Mouse (Mus musculus) splenic B cell, adult 2 months (primary cell): ENCODE measurements around the gene Ick.
A peak's percentile ranks its signal among the peaks of the same experiment; 100 is the strongest.
"Not testable (repeated sequence)": the region's sequence is repeated elsewhere in the genome, so short reads cannot be mapped to it uniquely, and the experiment has no call there.

Experiments used
- DNase-seq: peaks from one replicate; pipeline ENCODE4 v3.0.0-alpha.2; 2011; ENCODE audit warnings: low read depth, low spot score
- H3K27me3 ChIP-seq: 2 replicates; pipeline ENCODE4 v1.6.1; 2012; ENCODE audit warnings: mild to moderate bottlenecking, low read length, moderate library complexity, mixed read lengths; ENCODE audit not compliant: control insufficient read depth, poor library complexity, insufficient read depth, severe bottlenecking
- H3K36me3 ChIP-seq: 2 replicates; pipeline ENCODE4 v1.6.1; 2012; ENCODE audit warnings: mild to moderate bottlenecking, low read length, moderate library complexity, mixed read lengths; ENCODE audit not compliant: control insufficient read depth, poor library complexity, insufficient read depth, severe bottlenecking

The Ick gene

DNA sequence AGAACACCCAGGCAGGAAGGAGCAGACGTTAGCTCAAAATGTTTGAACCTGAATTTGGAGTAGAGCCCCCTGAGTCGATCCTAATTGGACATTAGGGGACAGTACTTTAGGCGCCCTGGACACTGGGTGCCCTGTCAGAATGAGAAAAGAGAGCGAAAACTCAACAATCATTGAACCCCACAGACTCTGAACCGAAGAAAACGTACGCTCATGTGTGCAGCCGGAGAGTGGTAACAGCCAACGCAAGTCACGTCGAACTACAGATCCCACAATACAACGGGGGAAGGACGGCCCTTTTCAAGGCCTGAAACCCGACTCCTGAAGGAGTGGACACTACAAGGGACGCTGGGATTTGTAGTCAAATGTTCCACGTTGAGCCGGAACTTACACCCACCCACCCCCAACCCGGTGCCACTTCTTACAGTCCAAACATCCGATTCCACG is at the start of gene Ick, which contains the start of gene Fbxo9:
TSS of gene Ick (plus strand) at position 397 of the 444 bp plus-strand sequence.
TSS of gene Fbxo9 (minus strand) at position 270 of the 444 bp plus-strand sequence.
- H3K36me3 ChIP-seq: 0 out of 2 replicates have a peak, but pooled peaks cover 2% of the 10 kb centered on the region
- DNase-seq: peak; percentile 96
- no peaks in the 10 kb centered on the region for H3K27me3 ChIP-seq

DNA sequence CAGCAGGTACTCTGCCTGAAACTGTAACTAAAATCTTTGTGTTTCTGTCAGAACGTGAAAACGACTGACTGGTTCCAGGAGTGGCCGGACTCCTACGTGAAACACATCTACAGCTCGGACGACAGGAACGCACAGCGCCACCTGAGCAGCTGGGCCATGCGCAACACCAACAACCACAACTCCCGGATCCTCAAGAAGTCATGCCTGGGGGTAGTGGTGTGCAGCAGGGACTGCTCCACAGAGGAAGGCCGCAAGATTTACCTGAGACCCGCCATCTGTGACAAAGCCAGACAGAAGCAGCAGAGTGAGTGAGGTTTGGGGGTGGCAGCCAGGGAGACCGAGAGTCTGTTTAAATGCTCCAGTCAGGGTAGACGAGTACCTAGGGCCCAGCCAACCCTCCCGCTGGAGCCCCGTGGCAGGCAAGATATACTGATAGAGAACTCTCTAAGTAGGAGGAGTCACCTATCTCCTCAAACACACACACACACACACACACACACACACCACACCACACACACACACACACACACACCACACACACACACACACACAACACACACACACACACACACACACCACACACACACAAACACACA is 49.4 kb upstream of the Ick start:
- H3K36me3 ChIP-seq: no peaks in the 10 kb centered on the region
- no peak for DNase-seq

DNA sequence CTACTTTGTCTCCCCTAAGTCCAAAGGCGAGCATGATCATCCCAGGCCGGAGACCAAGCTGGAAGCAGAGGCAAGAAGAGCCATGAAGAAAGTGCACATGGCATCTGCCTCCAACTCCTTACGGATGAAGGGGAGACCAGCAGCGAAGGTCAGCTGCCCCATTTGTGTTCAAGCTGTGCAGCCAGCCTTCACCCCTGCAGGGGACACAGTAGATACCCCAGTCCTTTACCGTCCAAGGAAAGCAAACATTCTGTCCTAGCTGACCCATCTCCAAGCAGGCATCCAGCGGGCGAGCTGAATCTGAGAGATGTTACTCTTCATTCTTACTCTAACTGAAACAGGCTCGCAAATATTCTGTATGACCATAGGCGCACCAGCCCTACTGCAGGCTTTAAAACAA is 46.6 kb upstream of the Ick start:
- no peak for DNase-seq
- Histone ChIP-seq H3K36me3 (no peaks in the 10 kb centered on the region), H3K27me3 (no peaks in the 10 kb centered on the region)

More for the DNA sequence above, 49.4 kb upstream of the Ick start:
- H3K27me3 ChIP-seq: no peaks in the 10 kb centered on the region

DNA sequence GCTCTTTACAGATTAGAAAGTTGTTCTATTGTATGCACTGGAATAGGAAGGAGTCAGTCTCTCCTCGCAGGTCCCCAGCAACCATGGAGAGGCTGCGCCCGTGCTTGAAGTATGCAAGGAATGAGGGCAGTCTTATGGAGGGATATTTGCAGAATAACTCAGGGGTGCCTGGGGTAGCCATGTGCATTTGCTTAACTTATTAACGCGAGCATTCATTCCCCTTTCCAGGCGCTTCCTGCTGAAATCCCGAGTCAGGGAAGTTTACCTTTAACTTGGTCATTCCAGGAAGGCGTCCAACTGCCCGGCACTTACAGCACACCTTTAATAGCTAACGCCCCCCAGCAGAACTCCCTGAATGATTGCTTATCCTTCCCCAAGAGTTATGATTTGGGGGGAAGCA is 44.9 kb upstream of the Ick start:
- no peaks in the 10 kb centered on the region for H3K27me3 ChIP-seq
- no peaks in the 10 kb centered on the region for H3K36me3 ChIP-seq
- no peak for DNase-seq

DNA sequence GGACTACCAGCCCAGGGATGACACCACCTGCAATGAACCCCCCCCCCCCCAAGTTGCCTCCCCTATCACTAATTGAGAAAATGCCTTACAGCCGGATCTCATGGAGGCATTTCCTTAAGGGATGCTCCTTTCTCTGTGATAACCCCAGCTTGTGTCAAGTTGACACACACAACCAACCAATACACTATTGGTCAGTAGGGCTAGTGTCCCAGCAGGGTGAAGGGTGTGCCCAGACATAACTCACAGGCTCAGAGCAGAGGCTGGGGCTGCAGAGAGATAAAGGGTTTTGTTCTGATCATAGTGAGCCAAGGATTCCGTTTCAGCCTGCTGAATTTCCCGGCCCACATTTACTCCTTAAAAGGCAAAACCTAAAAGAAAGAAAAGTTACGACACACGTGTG is 38.5 kb upstream of the Ick start:
- DNase-seq: no peak

DNA sequence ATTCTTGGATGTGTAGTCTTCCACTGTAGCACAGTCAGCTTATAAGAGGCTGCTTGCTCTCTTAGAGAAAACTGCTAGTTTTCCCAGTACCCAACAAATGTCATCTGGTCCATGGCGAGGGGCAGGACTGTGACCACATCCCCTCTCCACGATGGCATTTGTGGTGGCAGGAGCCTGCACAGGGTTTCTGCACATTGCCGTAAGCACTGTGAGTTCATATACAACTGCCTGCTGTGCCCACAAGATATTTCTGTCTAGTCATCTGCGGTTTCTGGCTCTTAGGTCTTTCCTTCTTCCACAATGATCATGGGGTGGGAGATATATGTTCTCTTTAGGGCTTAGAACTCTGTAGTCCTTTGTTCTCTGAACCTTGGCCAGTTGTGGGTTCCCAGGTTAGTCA is 37.4 kb upstream of the Ick start:
- Histone ChIP-seq H3K27me3 (no peaks in the 10 kb centered on the region; the same call in 1 of the 2 replicates), H3K36me3 (no peaks in the 10 kb centered on the region)
- no peak for DNase-seq

More for the DNA sequence above, 38.5 kb upstream of the Ick start:
- H3K36me3 ChIP-seq: no peaks in the 10 kb centered on the region
- H3K27me3 ChIP-seq: no peaks in the 10 kb centered on the region; the same call in 1 of the 2 replicates

DNA sequence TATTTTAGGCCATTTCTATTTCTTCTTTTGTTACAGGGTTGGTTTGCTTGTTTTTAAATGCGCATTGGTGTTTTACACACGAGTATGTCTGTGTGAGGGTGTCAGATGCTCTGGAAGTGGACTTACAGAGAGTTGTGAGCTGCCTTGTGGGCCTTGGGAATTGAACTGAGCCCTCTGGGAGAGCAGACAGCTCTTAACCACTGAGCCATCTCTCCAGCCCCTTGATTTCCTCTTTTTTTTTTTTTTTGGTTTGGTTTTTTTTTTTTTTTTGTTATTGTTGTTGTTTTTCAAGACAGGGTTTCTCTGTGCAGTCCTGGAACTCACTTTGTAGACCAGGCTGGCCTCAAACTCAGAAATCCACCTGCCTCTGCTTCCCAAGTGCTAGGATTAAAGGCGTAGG is 35.7 kb upstream of the Ick start:
- not testable (repeated sequence) for H3K36me3 ChIP-seq, DNase-seq, H3K27me3 ChIP-seq

DNA sequence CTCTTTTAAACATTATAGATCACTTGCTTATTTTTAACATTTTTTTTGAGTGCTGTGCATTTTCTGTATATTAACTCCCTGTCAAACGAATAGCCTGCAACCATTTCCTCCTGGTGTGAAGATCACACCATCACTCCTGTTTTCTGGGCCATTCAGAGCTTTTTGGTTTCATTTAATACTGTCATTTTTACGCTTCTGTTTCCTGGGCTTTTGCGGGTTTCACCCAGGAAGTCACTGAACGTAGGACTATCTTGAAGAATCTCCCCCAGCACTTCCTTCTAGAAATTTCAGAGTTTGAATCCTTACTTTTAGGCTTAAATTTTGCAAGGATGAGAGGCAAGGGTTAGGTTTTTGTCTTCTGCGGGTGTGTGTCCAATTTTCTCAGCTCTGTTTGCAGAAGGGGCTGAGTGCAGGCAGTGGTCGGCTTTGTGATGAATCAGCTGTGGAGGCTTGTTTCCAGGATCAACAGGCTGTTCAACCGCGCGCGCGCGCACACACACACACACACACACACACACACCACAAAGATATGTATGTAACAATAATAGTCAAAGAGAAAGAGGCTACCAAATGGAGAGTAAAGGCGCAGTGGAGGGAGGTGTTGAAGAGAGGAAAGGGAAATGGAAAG is 35.2 kb upstream of the Ick start:
- Histone ChIP-seq H3K36me3 (no peaks in the 10 kb centered on the region), H3K27me3 (no peaks in the 10 kb centered on the region; the same call in 1 of the 2 replicates)
- DNase-seq: no peak

DNA sequence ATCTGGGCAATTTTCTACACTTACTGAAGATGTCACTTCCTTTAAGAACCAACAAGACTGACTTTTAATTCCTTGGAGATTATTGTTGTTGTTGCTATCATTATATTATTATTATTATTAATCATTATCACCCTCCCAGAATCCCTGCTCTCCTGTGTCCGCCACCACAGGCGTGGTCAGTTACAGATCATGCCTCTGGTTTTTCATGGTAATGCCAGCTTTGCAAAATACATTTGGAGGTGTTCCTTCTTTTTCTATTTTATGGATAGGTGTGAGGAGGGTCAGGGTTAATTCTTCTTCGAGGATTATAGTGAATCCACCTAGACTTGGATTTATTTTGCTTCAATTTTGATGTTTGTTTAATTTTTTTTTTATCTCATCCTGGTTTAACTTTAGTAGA is 33.7 kb upstream of the Ick start:
- no peak for DNase-seq
- no peaks in the 10 kb centered on the region for H3K36me3 ChIP-seq
- H3K27me3 ChIP-seq: no peaks in the 10 kb centered on the region; the same call in 1 of the 2 replicates

DNA sequence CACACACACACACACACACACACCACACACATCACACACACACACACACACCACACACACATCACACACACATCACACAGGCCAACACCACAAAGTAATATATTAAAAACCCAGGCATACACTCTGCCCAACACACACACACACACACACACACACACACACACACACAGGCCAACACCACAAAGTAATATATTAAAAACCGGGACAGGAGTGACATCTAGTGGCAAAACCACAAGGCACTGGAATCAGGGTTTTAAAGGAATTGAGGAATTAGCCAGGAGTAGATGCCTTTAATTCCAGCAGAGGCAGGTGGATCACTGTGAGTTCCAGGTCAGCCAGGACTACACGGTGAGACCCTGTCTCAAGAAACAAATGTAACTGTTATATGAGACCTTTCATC is 30.8 kb upstream of the Ick start:
- H3K27me3 ChIP-seq: no peaks in the 10 kb centered on the region
- no peak for DNase-seq

DNA sequence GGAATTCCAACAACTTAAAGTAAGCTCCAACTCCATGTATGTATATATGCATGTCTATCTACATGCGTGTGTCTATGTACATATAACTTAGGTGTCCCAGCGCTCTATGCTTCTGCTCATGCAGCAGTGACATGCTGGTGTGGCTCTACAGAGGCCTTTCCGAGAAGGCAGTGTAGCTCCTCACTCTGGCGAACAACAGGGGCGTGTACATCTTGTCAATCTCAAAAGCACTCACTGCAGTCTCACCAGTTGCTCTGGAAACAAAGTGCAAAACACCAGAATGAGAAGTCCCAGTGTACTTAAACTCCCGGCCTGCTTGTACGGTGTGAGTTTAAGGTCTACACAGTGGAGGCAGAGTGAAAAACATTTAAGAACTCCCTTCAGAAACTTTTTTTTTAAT is 27.2 kb upstream of the Ick start:
- Histone ChIP-seq H3K27me3 (no peaks in the 10 kb centered on the region), H3K36me3 (peaks cover 7% of the 10 kb centered on the region)
- no peak for DNase-seq

More for the DNA sequence above, 30.8 kb upstream of the Ick start:
- 0 out of 2 replicates have a peak, but pooled peaks cover 5% of the 10 kb centered on the region for H3K36me3 ChIP-seq

DNA sequence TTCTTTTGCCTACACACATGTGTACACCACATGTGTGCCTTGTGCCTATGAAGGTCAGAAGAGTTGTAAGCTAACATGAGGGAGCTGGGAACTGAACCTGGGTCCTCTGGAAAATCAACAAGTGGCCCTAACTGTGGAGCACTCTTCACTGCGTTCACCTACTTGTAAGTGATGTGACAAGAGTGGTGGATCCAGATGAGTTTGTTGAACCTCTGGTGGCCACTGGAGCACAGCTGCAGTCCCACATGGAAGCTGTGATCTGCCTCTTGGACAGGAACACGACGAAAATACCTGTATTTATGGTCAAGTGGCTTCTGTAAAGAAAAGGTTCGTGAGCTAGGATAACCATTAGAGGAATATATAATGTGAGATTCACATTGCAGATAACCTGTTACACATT is 24.7 kb upstream of the Ick start:
- Histone ChIP-seq H3K36me3 (peaks cover 7% of the 10 kb centered on the region), H3K27me3 (no peaks in the 10 kb centered on the region)
- DNase-seq: no peak

DNA sequence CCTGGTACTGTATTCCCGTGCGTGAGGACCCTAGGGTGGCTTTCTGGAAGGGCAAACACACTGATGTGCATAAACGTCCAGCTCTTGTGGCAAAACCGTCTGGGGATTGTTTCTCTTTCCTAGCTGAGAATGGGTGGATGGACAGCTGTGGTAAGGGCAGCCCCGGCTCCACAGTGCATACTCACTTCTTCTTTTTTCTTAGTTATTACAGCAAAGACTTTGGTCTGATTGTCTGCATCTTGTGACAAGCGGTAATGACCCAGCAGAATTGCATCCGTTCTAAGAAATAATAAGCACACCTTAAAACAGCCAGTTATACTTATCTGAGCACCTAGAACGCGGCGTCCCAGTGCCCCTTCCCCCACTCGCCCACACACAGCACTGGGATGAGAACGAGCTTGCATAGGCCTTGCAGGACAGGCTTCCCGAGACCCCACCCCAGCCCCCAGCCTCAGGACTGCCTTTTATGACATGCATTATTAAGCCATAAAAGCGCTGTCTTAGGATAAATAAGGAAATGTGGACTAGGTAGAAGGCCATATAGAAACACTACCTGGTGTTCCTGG is 23.2 kb upstream of the Ick start:
- no peaks in the 10 kb centered on the region for H3K27me3 ChIP-seq
- DNase-seq: no peak
- H3K36me3 ChIP-seq: peaks cover 7% of the 10 kb centered on the region

DNA sequence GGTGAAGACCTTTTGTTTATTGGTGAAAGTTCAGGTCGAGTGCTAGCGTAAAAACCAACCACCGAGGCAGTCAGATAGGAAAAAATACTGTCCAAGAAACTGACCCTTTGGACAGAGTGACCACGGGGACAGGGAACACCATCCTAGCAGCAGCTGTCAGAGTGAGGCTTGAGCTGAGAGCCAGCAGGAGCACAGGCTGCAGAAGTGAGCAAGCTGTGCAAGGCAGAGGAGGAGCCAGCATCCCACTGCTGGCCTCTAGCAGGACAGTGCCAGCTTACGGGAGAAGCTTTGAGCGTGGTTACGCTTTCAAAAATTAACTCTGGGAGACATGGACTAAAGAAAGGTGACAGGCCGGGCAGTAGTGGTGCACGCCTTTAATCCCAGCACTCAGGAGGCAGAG is 21.2 kb upstream of the Ick start:
- DNase-seq: no peak
- Histone ChIP-seq H3K27me3 (no peaks in the 10 kb centered on the region), H3K36me3 (peaks cover 2% of the 10 kb centered on the region)

DNA sequence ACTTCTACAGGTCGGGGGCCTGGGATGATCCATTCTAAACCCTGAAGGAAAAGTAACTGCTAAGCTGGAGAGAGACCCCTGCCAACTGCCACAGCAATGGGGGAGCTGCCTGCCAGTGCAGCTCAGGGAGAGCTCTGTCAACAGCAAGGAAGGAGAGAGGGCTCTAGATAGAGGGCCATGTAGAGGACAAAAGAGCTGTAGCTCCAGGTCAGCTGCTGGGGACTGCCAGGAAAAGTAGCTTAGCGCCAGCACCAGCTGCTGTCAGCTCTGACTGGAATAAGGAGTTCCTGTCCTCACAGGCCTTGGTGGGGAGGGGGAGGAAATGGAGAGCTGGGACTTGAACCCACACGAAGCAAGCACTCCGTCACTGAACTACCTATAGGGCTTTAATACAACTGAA is 20.5 kb upstream of the Ick start:
- H3K27me3 ChIP-seq: no peaks in the 10 kb centered on the region
- no peak for DNase-seq
- peaks cover 2% of the 10 kb centered on the region for H3K36me3 ChIP-seq
